Mouse (Mus musculus) midbrain, embryonic 10.5 days (tissue): Measurements from ENCODE around the gene Sertad1. TPM values are rescaled to one million over a fixed set of nuclear protein-coding genes. Genes with fewer than 3 reads are reported as not detected.

Source experiments
- polyA plus RNA-seq: library from polyadenylated mRNA; unstranded; fragments of >200 nt; fragmentation: Nextera tagmentation; extraction: Ambion mirVana; gene quantifications from 2 replicates; pipeline ENCODE4 v1.2.1, GENCODE M21; 2016

Gene Sertad1
- polyA plus RNA-seq, 1 experiment from 2014 or later, result 19.2 TPM

Other genes with a start within 250 kb of the Sertad1 start
- 21.0 and 25.7 TPM in 2 replicates for gene Numbl, start 228.5 kb upstream of the Sertad1 start, polyA plus RNA-seq
- gene Ltbp4, start 149.2 kb upstream of the Sertad1 start, polyA plus RNA-seq, result 7.0 and 9.0 TPM in 2 replicates
- gene Shkbp1, start 130.9 kb upstream of the Sertad1 start, polyA plus RNA-seq, result 71.7 and 77.2 TPM in 2 replicates
- gene Gm20479, start 129.5 kb upstream of the Sertad1 start, polyA plus RNA-seq, result 0.48 and 0.82 TPM in 2 replicates
- 0.30 and 0.52 TPM in 2 replicates for gene Sptbn4, start 39.2 kb upstream of the Sertad1 start, polyA plus RNA-seq
- gene Blvrb, start 38.9 kb upstream of the Sertad1 start, polyA plus RNA-seq, result 38.9 and 40.9 TPM in 2 replicates
- gene Sertad3, start 13.1 kb upstream of the Sertad1 start, polyA plus RNA-seq, result 18.9 and 21.9 TPM in 2 replicates
- 2.3 and 2.5 TPM in 2 replicates for gene Prx, start 12.4 kb downstream of the Sertad1 start, polyA plus RNA-seq
- 0.33 and 0.52 TPM in 2 replicates for gene Hipk4, start 36.4 kb downstream of the Sertad1 start, polyA plus RNA-seq
- gene Pld3, start 66.3 kb downstream of the Sertad1 start, polyA plus RNA-seq, result 52.0 and 61.2 TPM in 2 replicates
- 37.3 and 39.3 TPM in 2 replicates for gene 2310022A10Rik, start 66.3 kb downstream of the Sertad1 start, polyA plus RNA-seq
- 85.9 and 89.4 TPM in 2 replicates for gene Akt2, start 104.6 kb downstream of the Sertad1 start, polyA plus RNA-seq
- gene Ttc9b, start 167.0 kb downstream of the Sertad1 start, polyA plus RNA-seq, result 2.6 and 5.5 TPM in 2 replicates
- 7.5 and 10.1 TPM in 2 replicates for gene Map3k10, start 187.7 kb downstream of the Sertad1 start, polyA plus RNA-seq
- 6.3 and 7.7 TPM in 2 replicates for gene Zfp607b, start 202.4 kb downstream of the Sertad1 start, polyA plus RNA-seq
- gene Zfp60, start 244.5 kb downstream of the Sertad1 start, polyA plus RNA-seq, result 62.4 and 80.1 TPM in 2 replicates